ENCODE assay signal across 10 mouse cellular contexts in genomic region chr14:76664586-76665508, GRCm38 (mm10).
DNase-seq lines count a peak whose midpoint lies in the region; ATAC-seq lines count a peak whose summit lies in the region.
"Had no signal": no experiment of that assay in that cellular context is flagged by ENCODE, and none has a peak within 500 bp of the region (broad histone marks: within the 10 kb centered on the region; RNA-seq: fewer than 3 reads in every experiment).

No protein-coding gene starts in this region.

- DNase-seq in 416B (ENCODE audit: low read depth) (peak; percentile 90), liver (no peak)
- DNase-seq in T-cell, adult 2 months (ENCODE audit: low spot score), result peak; percentile 26
- no peak for DNase-seq in right cerebral cortex, postnatal 10 days (ENCODE audit: low spot score in 2 of 2)
- DNase-seq in forebrain, embryonic 10.5 days (ENCODE audit: extremely low spot score, low spot score), result no peak
- DNase-seq: lung, postnatal 10 days had no signal

- H3K27ac ChIP-seq in heart, embryonic 13.5 days (replicated peaks), result 0 out of 2 replicates have a peak overlapping the region, but pooled peaks have one; percentile 36
- no peak overlapping the region for H3K27ac ChIP-seq in heart, embryonic 11.5 days (ENCODE audit: low read depth, low read length)
- H3K27ac ChIP-seq in forebrain, embryonic 10.5 days, result no peak overlapping the region

- H3K4me3 ChIP-seq in heart, embryonic 13.5 days, result no peak overlapping the region
- no peak overlapping the region for H3K4me3 ChIP-seq in heart, embryonic 11.5 days (ENCODE audit: low read depth, low read length)
- H3K4me3 ChIP-seq in forebrain, embryonic 10.5 days, result no peak overlapping the region

- no peaks in the 10 kb centered on the region for H3K36me3 ChIP-seq in heart, embryonic 13.5 days
- no peaks in the 10 kb centered on the region for H3K36me3 ChIP-seq in heart, embryonic 11.5 days (ENCODE audit: control insufficient read depth, insufficient read depth, low read length)
- no peaks in the 10 kb centered on the region for H3K36me3 ChIP-seq in forebrain, embryonic 10.5 days (replicated peaks)

- H3K4me1 ChIP-seq in heart, embryonic 13.5 days, result peaks cover 13% of the 10 kb centered on the region
- H3K4me1 ChIP-seq in heart, embryonic 11.5 days (ENCODE audit: control insufficient read depth, insufficient read depth, low read length), result no peaks in the 10 kb centered on the region
- H3K4me1 ChIP-seq in forebrain, embryonic 10.5 days, result peaks cover 4% of the 10 kb centered on the region

- no peaks in the 10 kb centered on the region for H3K27me3 ChIP-seq in heart, embryonic 13.5 days (replicated peaks)
- no peaks in the 10 kb centered on the region for H3K27me3 ChIP-seq in heart, embryonic 11.5 days (ENCODE audit: control insufficient read depth, insufficient read depth, low read length)
- H3K27me3 ChIP-seq in forebrain, embryonic 10.5 days (ENCODE audit: poor library complexity, severe bottlenecking), result no peaks in the 10 kb centered on the region

- WGBS in heart, embryonic 13.5 days, result 70% methylated on average over 11 of the region's 11 CpGs
- WGBS in heart, embryonic 11.5 days (ENCODE audit: insufficient replicate concordance), result 76% methylated on average over 11 of the region's 11 CpGs
- WGBS in forebrain, embryonic 10.5 days, result 93% methylated on average over 11 of the region's 11 CpGs

- H3K9me3 ChIP-seq in heart, embryonic 13.5 days, result no peaks in the 10 kb centered on the region
- no peaks in the 10 kb centered on the region for H3K9me3 ChIP-seq in heart, embryonic 11.5 days (replicated peaks; ENCODE audit: control insufficient read depth, low read length)
- H3K9me3 ChIP-seq in forebrain, embryonic 10.5 days, result no peaks in the 10 kb centered on the region

- no peak for ATAC-seq in heart, embryonic 13.5 days (ENCODE audit: extremely low read depth, insufficient number of reproducible peaks, low FRiP score, low TSS enrichment)
- no peak for ATAC-seq in heart, embryonic 11.5 days (replicated peaks; ENCODE audit: insufficient number of reproducible peaks, low FRiP score, low TSS enrichment)
- peak; percentile 76 for ATAC-seq in megakaryocyte progenitor cell, adult 5-6 weeks (replicated peaks; ENCODE audit: poor library complexity)
- ATAC-seq: hindbrain, embryonic 16.5 days had no signal

- no peak overlapping the region for H3K4me2 ChIP-seq in heart, embryonic 13.5 days
- no peak overlapping the region for H3K4me2 ChIP-seq in heart, embryonic 11.5 days

- H3K9ac ChIP-seq in heart, embryonic 13.5 days, result no peak overlapping the region
- H3K9ac ChIP-seq in heart, embryonic 11.5 days (ENCODE audit: low read depth, low read length), result no peak overlapping the region

Comparison
In these comparisons a context has a peak if more than half of its experiments do, and no peak if none do; other contexts are left out.
1. DNase-seq: peak in 416B (single experiment) and T-cell, adult 2 months (single experiment); none in right cerebral cortex, postnatal 10 days (0 of 2), liver (single experiment) and forebrain, embryonic 10.5 days (single experiment).